Mouse (Mus musculus): ENCODE data around the gene Dixdc1.

Gene Dixdc1

DNA sequence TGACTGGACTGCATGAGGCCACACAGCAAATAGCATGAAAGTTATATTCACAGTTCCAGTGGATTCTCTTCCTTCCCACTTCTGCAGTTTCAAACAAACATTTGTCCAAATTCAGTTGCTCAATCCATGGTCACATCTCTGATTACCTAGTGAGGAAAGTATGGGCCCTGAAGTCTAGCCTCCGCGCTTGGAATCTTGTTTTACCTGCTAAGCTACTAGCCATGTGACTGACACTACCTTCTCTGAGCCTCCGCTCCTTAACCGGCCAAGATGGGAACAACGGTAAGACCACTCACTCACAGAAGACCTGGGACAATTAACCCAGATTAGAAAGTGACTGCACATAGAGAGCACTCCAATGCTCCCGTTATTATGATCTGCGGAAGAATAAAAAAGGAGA lies 6.5 kb upstream of the Dixdc1 start:
- no peak for DNase-seq (ENCODE audit: low spot score in 2 of 2)

- no peak for DNase-seq (ENCODE audit: low spot score in 2 of 2)
These were observed 3.4 kb upstream of the Dixdc1 start for GRCm38 (mm10) chr9:50742744-50743143.

DNA sequence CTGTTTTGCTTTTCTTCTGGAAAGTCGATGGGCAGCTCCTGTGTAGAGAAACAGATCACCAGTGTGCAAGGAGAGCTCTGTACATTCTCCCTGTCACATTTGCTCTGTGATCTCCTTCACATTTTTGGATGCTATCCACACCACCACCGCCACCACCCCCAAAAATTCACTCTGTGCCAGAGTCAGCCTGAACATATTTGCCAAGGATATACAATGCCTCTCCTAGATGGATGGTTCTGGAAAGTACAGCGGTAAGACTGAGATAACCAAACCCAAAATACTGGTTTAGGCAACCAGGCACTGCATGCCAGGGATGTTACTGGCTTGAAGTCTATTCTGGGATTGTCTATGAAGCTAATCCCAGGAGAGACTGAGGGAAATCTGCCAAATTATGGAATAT lies 2.9 kb upstream of the Dixdc1 start:
- DNase-seq (ENCODE audit: low spot score in 2 of 2): no peak

- DNase-seq (ENCODE audit: low spot score in 2 of 2): no peak
These were observed 1.8 kb upstream of the Dixdc1 start for GRCm38 (mm10) chr9:50740867-50741784.

DNA sequence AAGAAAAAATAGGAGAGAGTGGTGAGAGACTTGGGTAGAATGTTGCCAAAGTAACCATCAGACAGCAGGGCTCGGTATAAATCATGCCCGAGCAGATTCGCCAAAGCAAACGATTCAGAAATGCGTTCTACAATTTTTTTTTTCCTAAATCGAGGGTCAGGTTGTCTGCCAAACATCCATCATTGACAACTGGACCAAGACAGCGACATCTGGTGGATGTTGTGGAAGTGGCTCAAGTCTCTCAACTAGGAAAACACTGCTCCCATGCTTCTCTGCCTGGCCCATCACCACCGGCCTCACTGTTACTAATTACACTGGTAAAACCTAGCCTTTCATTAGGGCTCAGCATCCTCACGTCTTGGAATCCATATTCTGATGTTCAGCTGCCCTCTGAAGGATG lies 4.3 kb downstream of the Dixdc1 start:
- peak; percentile 31 to 54 for DNase-seq (ENCODE audit: low spot score in 2 of 2)

DNA sequence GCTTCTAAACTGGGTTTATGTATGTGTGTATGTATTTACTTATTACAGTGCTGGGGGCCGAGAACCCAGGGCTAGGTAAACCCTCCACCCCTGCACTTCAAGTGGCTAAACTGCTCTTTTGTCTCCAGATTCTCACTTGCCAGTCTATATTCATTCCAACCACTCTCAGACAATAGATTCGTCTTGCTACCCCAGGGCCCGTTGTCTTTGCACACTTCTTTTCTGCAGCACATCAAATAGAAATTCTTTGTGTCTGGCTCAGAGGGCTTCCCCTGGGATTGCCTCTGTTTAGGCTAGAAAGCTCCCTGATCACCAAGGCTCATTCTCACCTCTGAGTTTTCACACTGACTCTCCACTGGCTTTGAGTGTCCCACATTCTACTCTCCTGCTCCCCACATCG lies 6.8 kb downstream of the Dixdc1 start:
- DNase-seq (ENCODE audit: low spot score in 2 of 2): no peak

DNA sequence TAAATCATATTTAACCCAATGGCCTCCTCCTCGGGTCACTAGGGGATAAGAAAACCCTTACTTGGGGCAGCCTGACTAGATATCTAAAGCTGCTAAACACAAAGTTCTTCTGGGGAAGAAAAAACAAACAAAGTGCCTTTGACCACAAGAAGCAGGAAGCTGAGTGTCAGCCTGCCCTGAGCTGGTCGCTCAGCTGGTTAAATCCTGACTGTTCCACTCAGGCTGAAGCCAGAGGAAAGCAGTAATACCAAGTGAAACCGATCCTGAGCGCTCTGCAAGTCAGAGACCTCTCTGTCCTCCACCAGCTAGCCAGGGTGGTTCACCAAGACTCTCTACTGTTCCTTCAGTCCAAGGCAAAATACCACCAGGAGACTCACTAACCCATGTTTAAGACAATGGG lies 9.7 kb downstream of the Dixdc1 start:
- DNase-seq (ENCODE audit: low spot score in 2 of 2): no peak

DNA sequence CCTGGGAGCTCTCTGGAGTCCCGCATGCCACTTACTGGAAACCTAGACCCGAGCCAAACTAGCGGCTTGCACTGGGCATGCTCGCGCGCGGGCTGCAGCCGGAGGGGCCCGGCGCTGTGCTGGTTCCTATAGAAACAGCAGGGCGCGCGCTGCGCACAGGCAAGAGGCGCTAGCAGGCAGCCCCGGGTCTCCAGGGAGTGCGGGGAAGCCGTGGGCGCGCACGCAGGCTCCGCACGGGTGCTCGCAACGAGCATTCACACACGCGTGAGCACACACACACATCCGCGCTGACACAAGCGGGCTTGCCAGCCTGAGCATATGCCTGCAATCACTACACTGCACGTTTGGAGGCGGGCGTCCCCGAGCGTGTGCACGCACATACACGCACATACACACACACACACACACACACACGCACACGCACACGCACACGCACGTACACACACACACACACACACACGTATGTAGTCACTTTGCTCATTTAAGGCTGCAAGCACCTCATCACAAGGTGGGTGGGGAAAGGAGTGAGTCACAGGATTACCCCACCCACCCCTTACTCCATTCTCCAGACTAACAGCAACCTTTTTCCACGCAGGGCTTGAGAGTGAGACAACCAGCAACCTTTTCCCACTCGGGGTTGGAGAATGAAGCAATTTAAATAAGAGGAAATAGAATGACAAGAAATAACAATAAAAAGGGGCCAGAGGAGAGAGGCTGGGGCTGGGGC lies 11.2 kb downstream of the Dixdc1 start:
- peak; percentile 59 to 63 for DNase-seq (ENCODE audit: low spot score in 2 of 2)

GRCm38 (mm10) chr9:50727171-50727924 lies 12.0 kb downstream of the Dixdc1 start:
- DNase-seq (ENCODE audit: low spot score in 2 of 2): no peak

- no peak for DNase-seq (ENCODE audit: low spot score in 2 of 2)
These were observed 13.3 kb downstream of the Dixdc1 start for GRCm38 (mm10) chr9:50725921-50726590.

- no peak for DNase-seq (ENCODE audit: low spot score in 2 of 2)
These were observed 14.5 kb downstream of the Dixdc1 start for GRCm38 (mm10) chr9:50724661-50725330.

GRCm38 (mm10) chr9:50724147-50724546 lies 15.2 kb downstream of the Dixdc1 start:
- no peak for DNase-seq (ENCODE audit: low spot score in 2 of 2)

- DNase-seq (ENCODE audit: low spot score in 2 of 2): peak; percentile 69 to 84
These were observed 15.9 kb downstream of the Dixdc1 start for GRCm38 (mm10) chr9:50723406-50723805.

DNA sequence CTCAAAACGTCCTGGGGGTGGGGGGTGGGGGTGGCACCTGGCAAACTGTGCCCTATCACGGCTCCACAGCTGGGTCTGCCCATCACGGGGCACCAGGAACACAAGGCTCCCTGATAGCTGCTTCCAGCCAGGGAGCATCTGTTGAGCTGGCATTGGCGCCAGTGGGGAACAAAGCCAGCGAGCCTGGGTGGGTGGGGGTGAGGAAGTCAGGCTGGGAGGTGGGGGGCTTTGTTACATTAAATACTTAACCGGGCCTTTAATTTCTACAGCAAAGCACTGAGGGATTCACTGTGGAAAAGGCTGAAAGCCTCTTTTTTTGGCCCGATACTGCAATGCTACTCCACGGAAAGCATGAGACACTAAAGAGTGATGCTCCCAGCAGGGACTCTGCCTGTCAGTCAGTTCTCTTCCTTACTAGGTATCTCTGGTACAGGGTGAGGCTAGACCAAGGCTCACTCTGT lies 16.8 kb downstream of the Dixdc1 start:
- no peak for DNase-seq (ENCODE audit: low spot score in 2 of 2)

DNA sequence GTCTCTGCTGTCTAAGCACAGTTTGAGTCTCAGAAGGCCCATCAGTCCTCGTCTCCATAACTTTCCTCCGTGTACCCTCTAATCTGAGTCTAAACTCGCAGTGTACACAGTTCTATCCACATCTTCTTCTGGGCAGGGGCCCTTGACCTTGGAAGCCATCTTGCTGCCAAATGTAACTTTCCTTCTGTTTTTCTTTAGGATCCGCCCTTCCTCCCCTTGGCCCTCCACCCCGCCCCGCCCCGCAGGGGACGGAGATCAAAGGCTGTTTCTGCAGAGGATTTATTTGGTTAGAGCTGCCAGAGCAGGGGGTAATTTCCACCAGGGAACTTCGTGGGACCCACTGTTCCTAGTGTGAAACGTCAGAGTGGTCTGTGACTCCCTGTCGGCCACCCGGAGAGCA lies 18.3 kb downstream of the Dixdc1 start:
- DNase-seq (ENCODE audit: low spot score in 2 of 2): no peak

DNA sequence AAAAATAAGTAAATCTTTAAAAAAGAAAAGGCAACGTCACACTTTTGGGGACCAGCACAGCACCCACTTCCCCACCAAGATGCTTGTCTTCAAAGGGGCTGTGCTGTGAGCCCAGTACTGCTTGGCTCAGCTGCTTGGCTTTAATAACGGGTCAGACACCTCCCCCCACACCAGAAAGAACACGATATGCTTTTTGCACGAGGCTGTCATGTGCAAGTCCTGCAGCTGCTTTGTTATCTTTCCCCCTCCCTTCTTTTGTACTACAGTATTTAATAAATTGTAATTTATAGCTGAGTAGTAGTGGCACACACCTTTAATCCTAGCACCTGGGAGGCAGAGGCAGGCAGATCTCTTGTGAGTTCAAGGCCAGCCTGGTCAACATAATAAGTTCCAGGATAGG lies 20.4 kb downstream of the Dixdc1 start:
- DNase-seq (ENCODE audit: low spot score in 2 of 2): no peak

- no peak for DNase-seq (ENCODE audit: low spot score in 2 of 2)
These were observed 25.1 kb downstream of the Dixdc1 start for GRCm38 (mm10) chr9:50714188-50714587.

DNA sequence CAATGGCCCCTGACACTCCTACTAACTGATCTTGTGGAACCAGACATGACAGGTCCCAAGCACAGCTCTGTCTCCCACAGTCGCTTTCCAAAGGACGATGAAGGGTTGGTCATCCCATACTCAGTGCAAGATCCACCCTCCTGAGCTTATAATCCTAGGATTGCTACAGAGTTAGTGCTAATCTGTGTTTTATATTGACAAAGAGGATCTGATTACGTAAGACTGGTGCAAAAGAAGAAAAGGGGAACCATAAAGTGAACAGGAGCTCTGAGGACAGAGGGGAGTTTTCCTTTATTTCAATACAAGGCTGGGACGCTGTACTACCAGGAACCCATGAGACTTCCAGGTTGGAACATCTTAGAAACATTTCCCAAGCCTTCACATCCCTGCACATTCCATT lies 28.0 kb downstream of the Dixdc1 start:
- DNase-seq (ENCODE audit: low spot score in 2 of 2): no peak

DNA sequence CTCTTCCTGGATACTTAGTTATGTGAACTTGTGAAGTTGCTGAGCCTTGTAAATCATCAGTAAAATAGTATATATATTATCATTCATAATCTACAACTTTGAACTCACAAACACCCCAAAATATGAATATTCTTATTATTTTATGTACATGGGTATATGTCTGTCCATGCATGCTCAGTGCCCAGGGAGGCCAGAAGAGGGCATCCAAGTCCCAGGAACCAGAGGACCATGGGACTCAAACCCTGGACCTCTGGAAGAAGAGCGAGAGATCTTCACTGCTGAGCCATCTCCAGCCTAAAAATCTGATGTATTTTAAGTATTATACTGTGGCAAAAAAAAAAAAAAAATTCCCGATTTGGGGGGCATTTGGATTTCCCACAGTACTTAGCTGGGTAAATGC lies 30.2 kb downstream of the Dixdc1 start:
- DNase-seq (ENCODE audit: low spot score in 2 of 2): no peak

GRCm38 (mm10) chr9:50704907-50705306 lies 34.4 kb downstream of the Dixdc1 start:
- DNase-seq (ENCODE audit: low spot score in 2 of 2): no peak
